Mouse (Mus musculus): ENCODE measurements around the gene Tnik. TPM values are rescaled to one million over a fixed set of nuclear protein-coding genes. Genes with fewer than 3 reads are reported as not detected.

Tnik gene
- polyA plus RNA-seq, 1 experiment from 2014 or later: 29.8 TPM

- Histone ChIP-seq H3K36me3 (ENCODE audit: control insufficient read depth, insufficient read depth, low read length) (no peaks in the 10 kb centered on the region), H3K27ac (ENCODE audit: low read length) (no peak overlapping the region), H3K4me1 (ENCODE audit: control insufficient read depth, insufficient read depth, low read length) (no peaks in the 10 kb centered on the region), H3K9me3 (ENCODE audit: control insufficient read depth, low read depth, low read length) (peaks cover 4% of the 10 kb centered on the region; the same call in 1 of the 2 replicates), H3K9ac (replicated peaks; ENCODE audit: low read depth, low read length) (no peak overlapping the region), H3K4me3 (ENCODE audit: low read depth, low read length) (no peak overlapping the region), H3K27me3 (ENCODE audit: control insufficient read depth, insufficient read depth, low read length) (no peaks in the 10 kb centered on the region), H3K4me2 (replicated peaks; ENCODE audit: low read depth, low read length) (no peak overlapping the region)
- ATAC-seq (ENCODE audit: insufficient number of reproducible peaks, insufficient read depth, low FRiP score, low read depth): no peak
- 82% methylated on average over 8 of the region's 8 CpGs for WGBS
Observed at GRCm38 (mm10) chr3:28321635-28322034, 58.6 kb downstream of the Tnik start.

- Histone ChIP-seq H3K36me3 (ENCODE audit: control insufficient read depth, insufficient read depth, low read length) (no peaks in the 10 kb centered on the region), H3K4me1 (ENCODE audit: control insufficient read depth, insufficient read depth, low read length) (no peaks in the 10 kb centered on the region), H3K9ac (replicated peaks; ENCODE audit: low read depth, low read length) (no peak overlapping the region), H3K27me3 (ENCODE audit: control insufficient read depth, insufficient read depth, low read length) (no peaks in the 10 kb centered on the region), H3K9me3 (ENCODE audit: control insufficient read depth, low read depth, low read length) (no peaks in the 10 kb centered on the region), H3K4me3 (ENCODE audit: low read depth, low read length) (no peak overlapping the region), H3K4me2 (replicated peaks; ENCODE audit: low read depth, low read length) (no peak overlapping the region), H3K27ac (ENCODE audit: low read length) (no peak overlapping the region)
- ATAC-seq (ENCODE audit: insufficient number of reproducible peaks, insufficient read depth, low FRiP score, low read depth): no peak
- WGBS: 90% methylated on average over 8 of the region's 8 CpGs
Observed at GRCm38 (mm10) chr3:28325613-28326233, 62.7 kb downstream of the Tnik start.

GRCm38 (mm10) chr3:28332316-28332715, 69.3 kb downstream of the Tnik start:
- no peak for ATAC-seq (ENCODE audit: insufficient number of reproducible peaks, insufficient read depth, low FRiP score, low read depth)
- no peak overlapping the region for H3K4me2 ChIP-seq (replicated peaks; ENCODE audit: low read depth, low read length)
- no peak overlapping the region for H3K27ac ChIP-seq (ENCODE audit: low read length)
- no peak overlapping the region for H3K9ac ChIP-seq (replicated peaks; ENCODE audit: low read depth, low read length)
- H3K9me3 ChIP-seq (ENCODE audit: control insufficient read depth, low read depth, low read length): no peaks in the 10 kb centered on the region
- H3K4me1 ChIP-seq (ENCODE audit: control insufficient read depth, insufficient read depth, low read length): no peaks in the 10 kb centered on the region
- no peak overlapping the region for H3K4me3 ChIP-seq (ENCODE audit: low read depth, low read length)
- no peaks in the 10 kb centered on the region for H3K36me3 ChIP-seq (ENCODE audit: control insufficient read depth, insufficient read depth, low read length)
- WGBS: 66% methylated on average over 5 of the region's 5 CpGs
- no peaks in the 10 kb centered on the region for H3K27me3 ChIP-seq (ENCODE audit: control insufficient read depth, insufficient read depth, low read length)

- H3K36me3 ChIP-seq (ENCODE audit: control insufficient read depth, insufficient read depth, low read length): no peaks in the 10 kb centered on the region
- H3K4me3 ChIP-seq (ENCODE audit: low read depth, low read length): no peak overlapping the region
- H3K4me1 ChIP-seq (ENCODE audit: control insufficient read depth, insufficient read depth, low read length): no peaks in the 10 kb centered on the region
- no peak overlapping the region for H3K27ac ChIP-seq (ENCODE audit: low read length)
- no peak for ATAC-seq (ENCODE audit: insufficient number of reproducible peaks, insufficient read depth, low FRiP score, low read depth)
- no peak overlapping the region for H3K4me2 ChIP-seq (replicated peaks; ENCODE audit: low read depth, low read length)
- no peaks in the 10 kb centered on the region for H3K9me3 ChIP-seq (ENCODE audit: control insufficient read depth, low read depth, low read length)
- no peaks in the 10 kb centered on the region for H3K27me3 ChIP-seq (ENCODE audit: control insufficient read depth, insufficient read depth, low read length)
- 61% methylated on average over 6 of the region's 6 CpGs for WGBS
- H3K9ac ChIP-seq (replicated peaks; ENCODE audit: low read depth, low read length): no peak overlapping the region
Observed at GRCm38 (mm10) chr3:28333869-28334268, 70.9 kb downstream of the Tnik start.

- no peak for ATAC-seq (ENCODE audit: insufficient number of reproducible peaks, insufficient read depth, low FRiP score, low read depth)
- no peaks in the 10 kb centered on the region for H3K9me3 ChIP-seq (ENCODE audit: control insufficient read depth, low read depth, low read length)
- no peaks in the 10 kb centered on the region for H3K27me3 ChIP-seq (ENCODE audit: control insufficient read depth, insufficient read depth, low read length)
- no peak overlapping the region for H3K9ac ChIP-seq (replicated peaks; ENCODE audit: low read depth, low read length)
- H3K4me2 ChIP-seq (replicated peaks; ENCODE audit: low read depth, low read length): no peak overlapping the region
- H3K36me3 ChIP-seq (ENCODE audit: control insufficient read depth, insufficient read depth, low read length): no peaks in the 10 kb centered on the region
- WGBS: 96% methylated on average over 1 of the region's 1 CpGs
- no peaks in the 10 kb centered on the region for H3K4me1 ChIP-seq (ENCODE audit: control insufficient read depth, insufficient read depth, low read length)
- no peak overlapping the region for H3K27ac ChIP-seq (ENCODE audit: low read length)
- no peak overlapping the region for H3K4me3 ChIP-seq (ENCODE audit: low read depth, low read length)
Observed at GRCm38 (mm10) chr3:28334547-28334946, 71.5 kb downstream of the Tnik start.

- no peaks in the 10 kb centered on the region for H3K36me3 ChIP-seq (ENCODE audit: control insufficient read depth, insufficient read depth, low read length)
- no peak overlapping the region for H3K4me3 ChIP-seq (ENCODE audit: low read depth, low read length)
- H3K4me1 ChIP-seq (ENCODE audit: control insufficient read depth, insufficient read depth, low read length): no peaks in the 10 kb centered on the region
- no peak overlapping the region for H3K9ac ChIP-seq (replicated peaks; ENCODE audit: low read depth, low read length)
- WGBS: 46% methylated on average over 8 of the region's 8 CpGs
- H3K4me2 ChIP-seq (replicated peaks; ENCODE audit: low read depth, low read length): no peak overlapping the region
- no peak overlapping the region for H3K27ac ChIP-seq (ENCODE audit: low read length)
- H3K27me3 ChIP-seq (ENCODE audit: control insufficient read depth, insufficient read depth, low read length): no peaks in the 10 kb centered on the region
- no peaks in the 10 kb centered on the region for H3K9me3 ChIP-seq (ENCODE audit: control insufficient read depth, low read depth, low read length)
- no peak for ATAC-seq (ENCODE audit: insufficient number of reproducible peaks, insufficient read depth, low FRiP score, low read depth)
Observed at GRCm38 (mm10) chr3:28340071-28340470, 77.1 kb downstream of the Tnik start.

- H3K36me3 ChIP-seq (ENCODE audit: control insufficient read depth, insufficient read depth, low read length): no peaks in the 10 kb centered on the region
- no peaks in the 10 kb centered on the region for H3K4me1 ChIP-seq (ENCODE audit: control insufficient read depth, insufficient read depth, low read length)
- no peak overlapping the region for H3K9ac ChIP-seq (replicated peaks; ENCODE audit: low read depth, low read length)
- no peak overlapping the region for H3K27ac ChIP-seq (ENCODE audit: low read length)
- H3K27me3 ChIP-seq (ENCODE audit: control insufficient read depth, insufficient read depth, low read length): no peaks in the 10 kb centered on the region
- no peak overlapping the region for H3K4me2 ChIP-seq (replicated peaks; ENCODE audit: low read depth, low read length)
- H3K4me3 ChIP-seq (ENCODE audit: low read depth, low read length): no peak overlapping the region
- no peak for ATAC-seq (ENCODE audit: insufficient number of reproducible peaks, insufficient read depth, low FRiP score, low read depth)
- no peaks in the 10 kb centered on the region for H3K9me3 ChIP-seq (ENCODE audit: control insufficient read depth, low read depth, low read length)
- 91% methylated on average over 3 of the region's 3 CpGs for WGBS
Observed at GRCm38 (mm10) chr3:28343204-28343603, 80.2 kb downstream of the Tnik start.

- H3K9ac ChIP-seq (replicated peaks; ENCODE audit: low read depth, low read length): no peak overlapping the region
- WGBS: 79% methylated on average over 2 of the region's 2 CpGs
- H3K9me3 ChIP-seq (ENCODE audit: control insufficient read depth, low read depth, low read length): no peaks in the 10 kb centered on the region
- no peak overlapping the region for H3K4me3 ChIP-seq (ENCODE audit: low read depth, low read length)
- no peaks in the 10 kb centered on the region for H3K4me1 ChIP-seq (ENCODE audit: control insufficient read depth, insufficient read depth, low read length)
- no peaks in the 10 kb centered on the region for H3K27me3 ChIP-seq (ENCODE audit: control insufficient read depth, insufficient read depth, low read length)
- no peak overlapping the region for H3K27ac ChIP-seq (ENCODE audit: low read length)
- ATAC-seq (ENCODE audit: insufficient number of reproducible peaks, insufficient read depth, low FRiP score, low read depth): no peak
- no peak overlapping the region for H3K4me2 ChIP-seq (replicated peaks; ENCODE audit: low read depth, low read length)
- H3K36me3 ChIP-seq (ENCODE audit: control insufficient read depth, insufficient read depth, low read length): no peaks in the 10 kb centered on the region
Observed at GRCm38 (mm10) chr3:28343661-28344060, 80.6 kb downstream of the Tnik start.

- H3K27ac ChIP-seq (ENCODE audit: low read length): no peak overlapping the region
- WGBS: 83% methylated on average over 1 of the region's 1 CpGs
- H3K4me2 ChIP-seq (replicated peaks; ENCODE audit: low read depth, low read length): no peak overlapping the region
- H3K36me3 ChIP-seq (ENCODE audit: control insufficient read depth, insufficient read depth, low read length): no peaks in the 10 kb centered on the region
- no peak for ATAC-seq (ENCODE audit: insufficient number of reproducible peaks, insufficient read depth, low FRiP score, low read depth)
- no peaks in the 10 kb centered on the region for H3K4me1 ChIP-seq (ENCODE audit: control insufficient read depth, insufficient read depth, low read length)
- H3K9me3 ChIP-seq (ENCODE audit: control insufficient read depth, low read depth, low read length): no peaks in the 10 kb centered on the region
- H3K9ac ChIP-seq (replicated peaks; ENCODE audit: low read depth, low read length): no peak overlapping the region
- H3K4me3 ChIP-seq (ENCODE audit: low read depth, low read length): no peak overlapping the region
- H3K27me3 ChIP-seq (ENCODE audit: control insufficient read depth, insufficient read depth, low read length): no peaks in the 10 kb centered on the region
Observed at GRCm38 (mm10) chr3:28345446-28345845, 82.4 kb downstream of the Tnik start.

Measured in stomach, embryonic 14.5 days (tissue).